Mouse (Mus musculus) layer of hippocampus, adult 6 months (tissue): ENCODE results near the gene Osbpl9. TPM values are rescaled to one million over a fixed set of nuclear protein-coding genes. Genes with fewer than 3 reads are reported as not detected.

Experiments used
- long read RNA-seq, 2 experiments: library from polyadenylated mRNA; unstranded; transcript quantifications; one replicate each; pipeline ENCODE4 v2.0.0; 2019 to 2020
- microRNA-seq: library from miRNA; unstranded; fragments of <30 nt; microRNA quantifications from one replicate; pipeline ENCODE4 v1.2.0, GENCODE M21; 2020
- polyA plus RNA-seq: library from polyadenylated mRNA; unstranded; fragments of <200 nt; fragmentation: Nextera tagmentation; gene quantifications from 2 replicates; pipeline ENCODE4 v1.2.3, GENCODE M21; 2021

The Osbpl9 gene
- 27.1 and 32.8 TPM in 2 replicates for polyA plus RNA-seq
- long read RNA-seq, experiment 1, transcript Osbpl9-219 (24 exons, 2,903 nt), result minor isoform, 18 of 84 reads
- long read RNA-seq, experiment 1, transcript Osbpl9-218 (23 exons, 2,408 nt), result major isoform, 20 of 84 reads
- long read RNA-seq, experiment 1, transcript Osbpl9-202 (21 exons, 3,134 nt), result minor isoform, 5 of 84 reads
- long read RNA-seq, experiment 1, transcript Osbpl9-213 (20 exons, 2,604 nt), result minor isoform, 12 of 84 reads
- long read RNA-seq, experiment 1, partial matches to known transcripts, result 12 of 84 reads
- long read RNA-seq, experiment 1, other reads (novel, unspliced or antisense), result 14 of 84 reads
- long read RNA-seq, experiment 2, transcript Osbpl9-202 (21 exons, 3,134 nt), result minor isoform, 35 of 374 reads
- long read RNA-seq, experiment 2, transcript Osbpl9-219 (24 exons, 2,903 nt), result major isoform, 90 of 374 reads
- long read RNA-seq, experiment 2, transcript Osbpl9-218 (23 exons, 2,408 nt), result minor isoform, 72 of 374 reads
- long read RNA-seq, experiment 2, transcript Osbpl9-213 (20 exons, 2,604 nt), result minor isoform, 29 of 374 reads
- long read RNA-seq, experiment 2, partial matches to known transcripts, result 41 of 374 reads
- long read RNA-seq, experiment 2, other reads (novel, unspliced or antisense), result 93 of 374 reads

DNA sequence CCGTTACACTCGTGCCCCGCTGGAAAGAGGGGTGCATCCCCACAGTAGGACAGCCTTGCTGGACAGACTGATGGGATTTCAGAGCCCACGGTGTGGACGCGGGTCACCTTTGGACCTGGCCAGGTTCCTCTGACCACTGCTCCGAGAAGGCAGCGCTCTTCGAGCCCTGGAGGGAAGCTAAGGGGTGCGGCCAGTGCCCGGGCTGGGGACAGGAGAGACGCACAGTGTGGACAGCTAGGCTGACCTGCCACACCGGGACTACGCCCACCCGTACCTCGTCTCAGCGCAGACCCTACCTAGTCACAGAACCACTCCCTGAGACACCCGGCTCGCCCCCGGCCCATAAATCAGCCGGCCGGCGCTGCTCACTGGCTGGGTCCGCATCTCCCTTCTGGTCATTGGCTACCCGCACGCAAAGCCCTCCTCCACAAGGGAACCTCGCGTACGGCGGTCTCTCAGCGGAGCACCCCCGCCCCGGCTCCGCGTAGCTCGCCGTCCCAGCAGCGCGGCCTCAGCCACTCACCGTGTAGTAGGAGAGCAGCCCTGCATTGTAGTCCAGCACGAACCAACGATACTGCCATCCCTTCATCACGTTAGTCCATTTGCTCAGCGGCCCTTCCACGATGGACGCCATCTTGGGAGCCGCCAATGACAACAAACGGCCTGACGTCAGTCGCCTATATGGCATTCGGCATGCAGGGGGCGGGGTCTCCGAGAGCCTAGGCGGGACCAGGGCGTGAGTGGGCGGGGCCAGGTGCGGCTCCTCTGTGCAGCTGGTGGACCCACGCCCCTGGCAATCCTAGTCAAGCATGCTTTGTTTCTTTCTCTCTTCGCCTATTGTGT lies at the start of gene Osbpl9:
TSS of gene Osbpl9 (minus strand) at position 691 of the 843 bp plus-strand sequence.

DNA sequence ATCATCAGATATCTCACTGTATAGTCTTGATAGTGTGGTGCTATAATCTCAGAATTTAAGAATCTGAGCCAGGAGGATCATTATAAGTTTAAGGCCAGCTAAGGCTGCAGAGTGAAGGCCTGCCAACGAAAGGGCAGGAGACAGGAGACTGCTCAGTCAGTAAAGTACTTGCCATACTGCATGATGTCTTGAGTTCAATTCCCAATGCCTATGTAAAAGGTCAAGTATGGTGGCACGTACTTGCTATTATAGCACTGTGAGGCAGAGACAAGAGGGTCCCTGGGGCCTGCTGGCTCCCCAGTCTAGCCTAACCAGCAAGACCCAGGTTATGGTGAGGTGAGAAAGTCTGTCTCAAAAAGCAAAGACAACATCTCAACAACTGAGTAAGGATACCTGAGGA lies 32.1 kb upstream of the Osbpl9 start, which contains the start of gene Calr4:
TSS of gene Calr4 (plus strand) at position 301 of the 400 bp plus-strand sequence.

Small RNA genes lying within 50 kb of the gene (microRNA-seq; reads per million reads assigned to microRNA genes)
- gene Mir761, result not detected

Other genes with a start within 250 kb of the Osbpl9 start
- gene Nrd1, start 201.6 kb downstream of the Osbpl9 start, polyA plus RNA-seq, result 16.7 and 21.1 TPM in 2 replicates
- gene Calr4, start 32.2 kb upstream of the Osbpl9 start, polyA plus RNA-seq, result 0.59 and 0.60 TPM in 2 replicates
- gene Eps15, start 78.0 kb upstream of the Osbpl9 start, polyA plus RNA-seq, result 38.0 and 52.1 TPM in 2 replicates
- gene Ttc39a, start 204.4 kb upstream of the Osbpl9 start, polyA plus RNA-seq, result 1.0 and 1.6 TPM in 2 replicates